Mouse (Mus musculus) heart, embryonic 13.5 days (tissue): Measurements from ENCODE around the gene Maml3. TPM values are rescaled to one million over a fixed set of nuclear protein-coding genes. Genes with fewer than 3 reads are reported as not detected.

ENCODE experiments used
- ATAC-seq: fragments of 200-750 bp; cut with Nextera tagmentation; 2 replicates; pipeline ENCODE4 v1.8.0; 2017; ENCODE audit warnings: moderate TSS enrichment; ENCODE audit not compliant: insufficient number of reproducible peaks, low FRiP score, low TSS enrichment; ENCODE audit errors: extremely low read depth
- H3K27ac ChIP-seq: fragments of 300-500 bp; sonication (generic); replicated peaks from 2 replicates; pipeline ENCODE4 v1.5.1; 2015; ENCODE audit warnings: moderate library complexity, mild to moderate bottlenecking, inconsistent platforms
- H3K27me3 ChIP-seq: fragments of 300-500 bp; sonication (generic); replicated peaks from 2 replicates; pipeline ENCODE4 v1.6.1; 2015; ENCODE audit warnings: mild to moderate bottlenecking, inconsistent platforms
- H3K36me3 ChIP-seq: fragments of 300-500 bp; sonication (generic); 2 replicates; pipeline ENCODE4 v1.6.1; 2015; ENCODE audit warnings: mild to moderate bottlenecking, inconsistent platforms
- H3K4me1 ChIP-seq: fragments of 300-500 bp; sonication (generic); 2 replicates; pipeline ENCODE4 v1.6.1; 2015; ENCODE audit warnings: inconsistent platforms
- H3K4me2 ChIP-seq: fragments of 300-500 bp; sonication (generic); 2 replicates; pipeline ENCODE4 v1.6.1; 2015; ENCODE audit warnings: inconsistent platforms, mild to moderate bottlenecking, moderate library complexity
- H3K4me3 ChIP-seq: fragments of 300-500 bp; sonication (generic); 2 replicates; pipeline ENCODE4 v1.5.1; 2015; ENCODE audit warnings: moderate library complexity, mild to moderate bottlenecking, inconsistent platforms
- H3K9ac ChIP-seq: fragments of 300-500 bp; sonication (generic); 2 replicates; pipeline ENCODE4 v1.6.1; 2015; ENCODE audit warnings: inconsistent platforms, mild to moderate bottlenecking, moderate library complexity
- H3K9me3 ChIP-seq: fragments of 300-500 bp; sonication (generic); 2 replicates; pipeline ENCODE4 v1.6.1; 2016; ENCODE audit warnings: inconsistent platforms
- WGBS: fragments of 180-500 bp; shearing (Covaris S2); methylation state at CpG from one replicate; pipeline ENCODE4 v1.1.7; 2015; ENCODE audit warnings: mixed read lengths; 5-methylcytosine and 5-hydroxymethylcytosine counted together
- polyA plus RNA-seq: library from polyadenylated mRNA; unstranded; fragments of >200 nt; fragmentation: Nextera tagmentation; extraction: Ambion mirVana; gene quantifications from 2 replicates; pipeline ENCODE4 v1.2.1, GENCODE M21; 2015

Maml3 gene
- polyA plus RNA-seq, 1 experiment from 2014 or later = 2.1 TPM

DNA sequence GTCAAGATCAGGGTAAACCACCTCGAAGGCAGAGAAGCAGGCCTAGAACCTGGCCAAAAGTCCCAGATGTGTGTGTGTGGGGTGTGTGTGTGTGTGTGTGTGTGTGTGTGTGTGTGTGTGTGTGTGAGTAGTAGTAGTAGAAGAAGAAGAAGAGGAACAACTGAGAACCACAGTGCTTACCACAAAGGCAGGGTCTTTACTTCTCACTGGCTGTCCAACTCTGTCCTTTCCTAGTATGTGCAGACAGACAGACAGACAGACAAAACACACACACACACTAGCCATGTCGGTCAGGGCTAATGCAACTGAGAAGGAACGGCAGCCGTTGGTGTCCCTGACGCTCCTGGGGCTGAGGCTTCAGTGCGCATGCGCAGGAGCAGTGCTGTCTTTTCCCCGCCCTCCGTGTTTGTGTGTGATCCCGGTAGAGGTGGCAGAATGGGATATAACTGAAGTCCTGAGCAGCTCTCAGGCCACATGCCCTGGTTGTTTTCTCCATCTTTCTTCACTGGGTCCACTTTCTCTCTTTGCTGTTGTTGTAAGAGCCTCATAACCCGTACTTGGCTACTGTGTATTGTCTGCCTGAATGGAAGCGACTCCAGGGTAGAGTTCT, 308.6 kb downstream of the Maml3 start:
- Histone ChIP-seq H3K4me3 (peak overlapping the region; percentile 11; the same call in 1 of the 2 replicates), H3K9me3 (no peaks in the 10 kb centered on the region), H3K4me2 (peak overlapping the region; percentile 39), H3K27me3 (no peaks in the 10 kb centered on the region), H3K27ac (no peak overlapping the region), H3K9ac (peak overlapping the region; percentile 8), H3K4me1 (peaks cover 29% of the 10 kb centered on the region), H3K36me3 (peaks cover 3% of the 10 kb centered on the region; the same call in 1 of the 2 replicates)
- ATAC-seq = no peak
- 70% methylated on average over 12 of the region's 12 CpGs for WGBS

DNA sequence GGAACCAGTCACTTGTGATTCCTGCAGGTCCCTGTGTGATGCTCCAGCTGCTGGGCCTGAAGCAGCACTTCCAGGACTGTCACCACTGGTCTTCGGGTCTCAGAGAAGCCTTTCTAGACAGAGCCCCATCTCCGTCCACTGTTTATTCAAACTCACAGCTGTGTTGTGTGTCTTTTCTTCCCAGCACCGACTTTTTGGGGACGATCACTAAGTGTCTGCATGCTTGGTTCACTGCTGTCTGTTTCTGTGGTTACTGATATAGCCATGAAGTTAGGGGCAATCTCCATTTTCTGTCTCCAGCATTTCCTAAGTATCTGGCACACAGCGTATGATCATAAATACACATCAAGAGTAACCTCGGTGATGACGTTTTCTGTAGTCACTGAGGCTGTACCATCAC, 313.3 kb downstream of the Maml3 start:
- Histone ChIP-seq H3K27me3 (no peaks in the 10 kb centered on the region), H3K9ac (no peak overlapping the region), H3K4me1 (peaks cover 29% of the 10 kb centered on the region), H3K4me3 (no peak overlapping the region), H3K27ac (no peak overlapping the region), H3K9me3 (no peaks in the 10 kb centered on the region), H3K36me3 (peaks cover 3% of the 10 kb centered on the region; the same call in 1 of the 2 replicates), H3K4me2 (no peak overlapping the region)
- WGBS = 80% methylated on average over 7 of the region's 7 CpGs
- no peak for ATAC-seq

DNA sequence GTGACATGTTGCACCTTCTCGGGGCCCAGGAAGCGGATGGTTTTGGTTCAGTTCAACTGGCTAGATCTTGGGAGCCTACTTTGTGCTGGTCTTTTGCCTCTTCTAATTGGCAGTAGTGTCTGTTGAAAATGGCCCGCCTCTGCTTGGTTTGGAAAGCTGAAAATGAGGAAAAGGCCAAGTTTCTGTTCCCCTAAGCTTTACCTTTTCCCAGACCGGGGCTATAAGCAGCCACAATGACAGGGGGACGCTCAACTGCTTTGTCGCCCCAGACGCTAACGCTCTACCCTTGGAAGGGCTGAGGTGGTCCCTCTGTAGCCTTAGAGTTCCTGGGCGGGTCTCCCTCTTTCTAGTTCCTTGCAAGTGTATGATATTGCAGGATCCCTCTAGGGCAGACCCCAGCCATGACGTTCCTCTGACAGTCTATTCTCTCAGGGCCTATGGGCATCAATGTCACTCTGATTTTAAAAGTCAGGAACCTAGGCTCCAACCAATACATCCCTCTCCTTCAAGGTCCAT, 315.4 kb downstream of the Maml3 start:
- Histone ChIP-seq H3K9ac (peak overlapping the region; percentile 79), H3K9me3 (no peaks in the 10 kb centered on the region), H3K4me3 (peak overlapping the region; percentile 53), H3K27ac (peak overlapping the region; percentile 92), H3K4me1 (peaks cover 37% of the 10 kb centered on the region), H3K36me3 (peaks cover 3% of the 10 kb centered on the region; the same call in 1 of the 2 replicates), H3K4me2 (peak overlapping the region; percentile 74), H3K27me3 (no peaks in the 10 kb centered on the region)
- no peak; the same call in 1 of the 2 replicates for ATAC-seq
- WGBS = 56% methylated on average over 10 of the region's 10 CpGs

DNA sequence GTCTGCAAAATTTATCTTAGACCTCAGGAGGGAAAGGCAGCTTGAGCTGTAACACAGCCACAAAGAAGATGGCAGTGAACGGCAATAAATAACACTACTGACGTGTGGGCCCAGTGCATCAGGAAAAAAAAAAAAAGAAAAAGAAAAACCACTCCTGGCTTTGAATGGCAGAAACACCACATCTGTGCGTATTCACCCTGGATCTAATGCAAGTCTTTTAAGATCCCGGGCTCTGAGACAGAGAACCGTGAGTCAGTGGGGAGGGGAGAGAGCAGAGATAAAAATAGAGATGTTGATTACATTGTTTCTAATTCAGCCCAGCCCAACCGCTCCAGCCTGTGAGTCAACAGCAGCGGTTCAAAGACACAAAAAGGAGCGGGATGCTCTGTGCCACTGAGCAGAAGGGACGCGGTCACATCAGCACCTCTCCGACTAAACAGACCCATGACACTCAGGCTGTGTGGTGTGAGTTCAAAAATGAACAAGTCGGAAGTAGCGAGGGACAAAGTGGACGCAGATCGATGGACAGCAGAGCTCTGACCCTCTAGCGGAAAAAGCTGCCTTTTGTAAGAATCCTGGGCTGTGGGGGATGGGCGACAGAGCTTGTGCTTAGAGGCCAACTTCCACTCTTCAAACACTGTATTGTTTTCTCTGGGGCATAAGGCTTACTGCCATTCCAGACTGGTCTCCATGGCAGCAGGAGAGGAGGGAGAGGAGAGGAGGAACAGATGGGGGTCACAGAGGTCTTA, 316.1 kb downstream of the Maml3 start:
- Histone ChIP-seq H3K4me3 (peak overlapping the region; percentile 53), H3K27ac (peak overlapping the region; percentile 92), H3K4me1 (peaks cover 37% of the 10 kb centered on the region), H3K9me3 (no peaks in the 10 kb centered on the region), H3K4me2 (peak overlapping the region; percentile 74), H3K9ac (peak overlapping the region; percentile 79), H3K36me3 (no peaks in the 10 kb centered on the region), H3K27me3 (no peaks in the 10 kb centered on the region)
- under 1% methylated on average over 17 of the region's 17 CpGs for WGBS
- ATAC-seq = no peak; the same call in 1 of the 2 replicates

DNA sequence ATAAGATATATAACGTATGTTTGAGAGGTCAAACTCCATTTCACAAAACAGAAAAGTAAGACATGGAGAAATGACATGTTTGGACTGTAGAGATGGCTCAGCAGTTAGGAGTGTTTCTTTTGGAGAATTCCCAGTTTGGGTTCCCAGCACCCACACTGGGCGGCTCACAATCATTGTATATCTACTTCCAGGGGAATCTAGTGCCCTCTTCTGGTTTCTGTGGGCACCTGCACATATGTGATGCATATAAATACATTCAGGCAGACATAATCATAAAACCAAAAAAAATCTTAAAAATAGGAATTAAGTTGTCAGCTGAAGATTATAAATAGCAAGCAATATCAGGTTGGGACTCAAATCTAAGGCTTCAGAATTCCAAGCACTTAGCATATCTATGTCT, 316.9 kb downstream of the Maml3 start:
- no peaks in the 10 kb centered on the region for H3K9me3 ChIP-seq
- 97% methylated on average over 2 of the region's 2 CpGs for WGBS
- H3K9ac ChIP-seq = no peak overlapping the region
- no peaks in the 10 kb centered on the region for H3K36me3 ChIP-seq
- no peak overlapping the region for H3K4me3 ChIP-seq
- no peak overlapping the region for H3K27ac ChIP-seq
- no peak for ATAC-seq
- H3K4me1 ChIP-seq = peaks cover 37% of the 10 kb centered on the region
- H3K4me2 ChIP-seq = no peak overlapping the region; the same call in 1 of the 2 replicates
- H3K27me3 ChIP-seq = no peaks in the 10 kb centered on the region

DNA sequence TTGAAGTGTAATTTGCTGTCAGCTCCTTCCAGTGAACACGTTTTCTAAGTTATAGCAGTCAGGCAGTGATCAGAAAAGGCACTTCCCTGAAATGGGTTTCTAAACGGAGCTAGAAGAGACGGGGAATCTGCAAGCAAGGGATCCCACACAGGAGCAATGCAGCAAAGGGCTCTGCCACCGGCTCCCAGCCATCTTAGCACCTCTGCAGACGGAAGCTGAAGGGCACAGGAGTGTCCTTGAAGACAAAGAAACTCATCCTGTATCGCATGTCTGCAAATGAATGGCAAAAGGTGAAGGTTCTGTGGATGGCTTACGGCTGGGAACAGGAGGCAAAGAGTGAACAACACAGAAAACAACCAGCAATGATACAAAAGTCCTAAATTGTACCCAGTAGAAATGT, 319.1 kb downstream of the Maml3 start:
- no peak overlapping the region for H3K4me2 ChIP-seq
- H3K4me3 ChIP-seq = no peak overlapping the region
- H3K9me3 ChIP-seq = no peaks in the 10 kb centered on the region
- 62% methylated on average over 7 of the region's 7 CpGs for WGBS
- H3K27me3 ChIP-seq = no peaks in the 10 kb centered on the region
- H3K9ac ChIP-seq = peak overlapping the region; percentile 56; the same call in 1 of the 2 replicates
- H3K27ac ChIP-seq = no peak overlapping the region
- no peaks in the 10 kb centered on the region for H3K36me3 ChIP-seq
- peaks cover 36% of the 10 kb centered on the region for H3K4me1 ChIP-seq
- no peak for ATAC-seq

DNA sequence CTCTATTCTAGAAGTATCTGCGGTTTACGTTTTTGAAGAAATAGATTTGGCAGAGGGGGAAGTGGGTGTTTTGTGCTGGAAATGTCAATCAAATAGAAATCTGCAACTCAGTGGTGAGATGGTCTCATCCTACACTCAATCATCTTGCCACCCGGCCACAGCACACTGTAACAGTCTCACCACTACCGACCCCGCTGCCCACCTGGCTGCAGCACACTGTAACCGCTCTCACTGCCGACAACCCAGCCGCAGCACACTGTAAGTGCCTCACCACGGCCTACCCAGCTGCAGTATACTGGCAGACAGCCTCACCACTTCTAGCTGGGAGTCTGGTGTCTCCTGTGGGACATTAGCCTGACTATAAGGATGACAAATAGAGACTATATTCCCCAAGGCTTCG, 322.7 kb downstream of the Maml3 start:
- no peak for ATAC-seq
- Histone ChIP-seq H3K36me3 (no peaks in the 10 kb centered on the region), H3K27me3 (no peaks in the 10 kb centered on the region), H3K27ac (no peak overlapping the region), H3K4me2 (no peak overlapping the region), H3K9me3 (no peaks in the 10 kb centered on the region), H3K4me3 (no peak overlapping the region), H3K9ac (no peak overlapping the region), H3K4me1 (peaks cover 32% of the 10 kb centered on the region)
- 80% methylated on average over 10 of the region's 10 CpGs for WGBS

DNA sequence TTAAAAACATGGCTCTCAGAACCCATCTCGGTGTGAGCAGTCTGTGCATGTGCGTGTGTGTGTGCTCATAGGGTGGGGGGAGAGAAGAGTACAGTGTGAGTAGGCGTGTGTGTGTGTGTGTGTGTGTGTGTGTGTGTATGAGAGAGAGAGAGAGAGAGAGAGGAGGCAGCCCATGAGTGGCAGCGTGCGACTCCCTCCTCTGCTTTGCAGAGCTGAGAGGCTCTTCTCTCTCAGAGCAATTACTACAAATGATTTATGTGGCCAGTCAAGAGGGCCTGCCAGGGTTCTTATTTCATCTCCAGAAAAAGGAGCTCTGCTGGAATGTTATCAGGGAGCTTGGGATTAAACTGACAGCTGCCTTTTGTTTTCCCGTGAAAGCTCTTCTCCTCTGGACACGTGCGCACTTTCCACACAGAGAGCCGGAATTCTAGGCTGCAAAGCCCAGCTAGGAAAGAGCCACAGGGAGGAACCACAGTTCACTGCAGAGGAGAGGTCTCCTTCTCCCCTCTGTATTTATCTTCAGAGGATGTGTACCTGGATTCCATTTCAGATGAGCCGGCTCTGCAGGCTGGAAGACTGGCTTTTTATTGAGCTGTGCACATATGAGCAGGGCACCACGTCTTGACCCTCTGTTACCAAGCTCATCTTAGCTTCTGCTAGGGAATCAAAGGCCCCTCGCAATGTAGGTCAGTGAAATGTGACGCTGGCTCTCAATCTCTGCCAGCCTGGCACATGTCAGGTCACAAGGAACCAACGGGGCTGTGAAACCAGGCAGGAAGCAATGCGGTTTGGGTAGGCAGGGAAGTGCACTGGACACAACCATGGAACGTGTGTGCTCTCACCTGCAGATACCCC, 325.9 kb downstream of the Maml3 start:
- peaks cover 22% of the 10 kb centered on the region for H3K4me1 ChIP-seq
- peak overlapping the region; percentile 65 for H3K9ac ChIP-seq
- H3K4me2 ChIP-seq = peak overlapping the region; percentile 48
- H3K36me3 ChIP-seq = no peaks in the 10 kb centered on the region
- peak overlapping the region; percentile 45 for H3K27ac ChIP-seq
- ATAC-seq = peak; percentile 53; the same call in 1 of the 2 replicates
- no peak overlapping the region; the same call in 1 of the 2 replicates for H3K4me3 ChIP-seq
- no peaks in the 10 kb centered on the region for H3K27me3 ChIP-seq
- H3K9me3 ChIP-seq = no peaks in the 10 kb centered on the region
- WGBS = 28% methylated on average over 16 of the region's 16 CpGs

DNA sequence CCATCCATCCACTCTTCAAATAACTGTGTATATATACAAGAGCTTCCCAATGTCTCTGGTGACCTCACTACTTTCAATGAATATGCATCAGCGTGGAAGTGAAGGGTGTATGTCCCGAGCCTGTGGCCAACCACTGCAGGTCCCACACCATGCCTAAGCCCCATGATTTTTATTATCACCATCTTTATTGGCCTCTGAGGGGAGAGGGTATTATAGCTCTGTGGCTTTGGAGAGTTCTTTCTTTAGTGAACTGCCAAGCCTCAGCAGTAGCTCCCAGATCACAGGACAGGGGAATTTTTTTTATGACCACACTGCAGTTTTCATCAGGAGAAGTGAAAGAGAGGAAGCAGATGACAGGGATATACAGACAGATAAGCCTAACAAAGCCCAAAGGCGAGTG, 326.7 kb downstream of the Maml3 start:
- Histone ChIP-seq H3K27ac (peak overlapping the region; percentile 45), H3K9ac (peak overlapping the region; percentile 65)

DNA sequence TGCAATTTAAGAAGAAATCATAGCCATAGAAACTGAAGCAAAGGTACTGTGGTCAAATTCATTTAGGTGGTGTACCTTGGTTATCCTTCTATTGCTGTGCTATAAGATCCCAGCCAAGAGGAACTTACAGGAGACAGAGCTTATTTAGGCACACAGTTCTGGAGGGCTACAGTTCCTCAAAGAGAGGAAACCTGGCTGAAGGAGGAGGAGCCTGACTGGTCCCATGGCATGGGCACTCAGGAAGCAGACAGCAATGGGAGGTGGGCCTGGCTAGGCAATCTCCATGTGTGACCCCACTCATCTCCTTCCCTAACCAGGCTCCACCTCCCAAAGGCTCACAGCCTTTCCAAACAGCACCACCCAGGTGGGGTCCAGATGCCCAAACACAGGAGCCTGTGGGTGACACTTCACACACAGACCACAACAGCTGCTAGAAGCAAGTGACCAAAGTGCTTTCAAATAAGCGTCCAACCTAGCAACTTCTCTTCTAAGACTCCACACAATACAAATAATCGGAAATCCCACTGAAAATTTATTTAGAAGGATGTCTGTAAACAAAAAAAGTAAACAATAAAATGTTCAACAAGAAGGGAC, 328.8 kb downstream of the Maml3 start:
- Histone ChIP-seq H3K36me3 (no peaks in the 10 kb centered on the region), H3K9me3 (no peaks in the 10 kb centered on the region), H3K27ac (no peak overlapping the region), H3K4me1 (peaks cover 28% of the 10 kb centered on the region), H3K4me3 (no peak overlapping the region), H3K9ac (no peak overlapping the region), H3K27me3 (no peaks in the 10 kb centered on the region), H3K4me2 (no peak overlapping the region)
- ATAC-seq = no peak
- WGBS = 75% methylated on average over 2 of the region's 2 CpGs

More for the DNA sequence above, 326.7 kb downstream of the Maml3 start:
- no peak overlapping the region for H3K4me3 ChIP-seq
- H3K4me2 ChIP-seq = peak overlapping the region; percentile 48
- peaks cover 22% of the 10 kb centered on the region for H3K4me1 ChIP-seq
- H3K9me3 ChIP-seq = no peaks in the 10 kb centered on the region
- H3K36me3 ChIP-seq = no peaks in the 10 kb centered on the region
- no peak for ATAC-seq
- no peaks in the 10 kb centered on the region for H3K27me3 ChIP-seq
- WGBS = 57% methylated on average over 3 of the region's 3 CpGs
